Mouse (Mus musculus) lung, postnatal 0 days (tissue): ENCODE data around the gene Orai3.

Experiments
- CTCF ChIP-seq: IDR thresholded peaks from 2 replicates; pipeline ENCODE4 v1.5.1; 2016; ENCODE audit warnings: antibody characterized with exemption, mild to moderate bottlenecking
- EP300 ChIP-seq: IDR thresholded peaks from 2 replicates; pipeline ENCODE4 v1.6.1; 2016; ENCODE audit warnings: antibody characterized with exemption, mild to moderate bottlenecking, control low read depth

DNA sequence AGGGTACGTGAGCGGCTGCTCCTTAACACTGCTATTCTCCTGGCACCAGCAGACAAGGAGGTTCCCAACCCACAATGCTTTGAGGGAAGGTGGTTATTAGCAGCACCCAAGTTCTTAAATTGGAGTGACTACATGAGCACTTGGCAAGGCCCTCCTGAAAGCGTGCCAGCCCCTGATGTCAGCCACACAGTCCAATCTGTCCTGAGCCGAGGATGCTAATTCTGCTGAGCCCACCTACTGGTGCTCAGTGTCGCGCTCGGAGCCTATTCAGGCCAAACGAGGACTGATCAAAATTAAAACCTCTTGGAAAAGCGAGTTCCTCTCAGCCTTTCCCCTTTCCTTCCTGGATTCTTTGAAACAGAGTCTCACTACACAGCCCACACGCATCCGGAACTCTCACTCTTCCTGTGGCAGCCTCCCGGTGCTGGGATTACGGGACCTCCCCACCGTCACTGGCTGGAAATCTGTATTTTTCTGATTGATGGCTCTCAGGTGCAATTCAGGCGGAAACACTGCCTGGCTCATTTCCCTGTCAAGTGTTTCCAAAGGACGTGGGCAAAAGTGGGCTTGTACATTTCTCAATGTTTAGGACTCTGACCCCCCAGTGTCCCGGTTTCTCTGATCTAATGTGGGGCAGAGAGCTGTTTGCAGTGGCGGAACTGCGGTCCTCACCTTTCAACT lies 44.8 kb downstream of the Orai3 start:
- TF ChIP-seq CTCF (no peak), EP300 (no peak)
